Mouse (Mus musculus): ENCODE results near the gene Stk39.

Gene Stk39

GRCm38 (mm10) chr2:68471759-68472550 lies at the start of gene Stk39:
Gene Stk39, minus strand, starts transcription at chr2:68472268.
- peak; percentile 48 for DNase-seq (ENCODE audit: low read depth, low spot score)

DNA sequence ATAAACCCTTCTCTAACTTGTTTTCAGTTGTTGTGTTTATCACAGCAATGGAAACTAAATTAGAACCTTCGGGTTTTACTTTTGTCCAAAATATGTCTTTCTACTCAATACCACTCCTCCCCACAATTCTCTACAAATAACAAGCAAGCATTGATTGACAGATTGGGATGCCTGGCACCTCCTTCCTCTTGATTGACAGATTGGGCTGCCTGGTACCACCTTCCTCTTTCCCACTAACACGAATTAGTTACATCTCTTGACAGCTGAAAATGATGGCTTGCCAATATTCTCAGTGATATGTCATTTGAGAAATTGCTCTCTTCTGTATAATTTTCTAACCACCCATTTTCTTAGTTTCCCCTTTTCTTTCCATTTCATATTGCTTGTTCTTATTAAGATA lies 43.3 kb upstream of the Stk39 start:
- DNase-seq (ENCODE audit: low read depth, low spot score) = no peak

DNA sequence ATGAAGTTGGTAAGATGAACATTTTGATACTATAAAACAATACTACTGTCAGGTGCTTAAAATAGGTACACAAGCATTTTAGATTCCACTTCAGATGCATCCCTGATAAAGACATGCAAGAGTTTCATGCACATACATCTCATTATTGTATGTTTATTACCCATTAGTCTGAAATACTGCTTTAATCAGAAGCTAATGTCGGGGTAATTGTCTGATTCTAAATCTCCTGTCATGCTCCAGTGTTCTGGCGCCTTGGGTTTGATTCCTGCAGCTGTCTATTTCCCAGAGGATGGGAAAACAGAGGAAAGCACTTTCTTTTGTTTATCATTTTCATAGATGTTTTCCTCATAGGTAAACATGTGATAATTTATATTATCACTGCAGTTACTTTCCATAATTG lies 31.1 kb upstream of the Stk39 start:
- DNase-seq (ENCODE audit: low read depth, low spot score) = no peak

DNA sequence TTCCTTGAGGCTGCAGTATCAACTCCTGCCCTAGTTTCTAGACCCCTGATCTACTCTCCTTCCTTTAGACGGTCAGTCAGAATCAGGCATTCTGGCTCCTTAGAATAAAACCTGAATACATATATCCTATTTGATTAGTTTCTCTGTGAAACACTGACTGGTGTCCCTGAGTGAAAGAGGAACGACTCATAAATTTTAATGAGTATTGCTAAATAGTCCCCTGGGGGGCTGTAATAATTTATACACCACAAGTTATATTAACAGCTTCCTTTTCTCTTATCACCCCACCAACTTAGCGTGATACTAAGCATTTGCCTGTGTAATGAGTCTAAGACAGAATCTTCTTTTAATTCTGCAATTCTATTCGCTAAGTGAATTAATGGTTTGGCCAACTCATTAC lies 30.7 kb upstream of the Stk39 start:
- DNase-seq (ENCODE audit: low read depth, low spot score) = no peak

DNA sequence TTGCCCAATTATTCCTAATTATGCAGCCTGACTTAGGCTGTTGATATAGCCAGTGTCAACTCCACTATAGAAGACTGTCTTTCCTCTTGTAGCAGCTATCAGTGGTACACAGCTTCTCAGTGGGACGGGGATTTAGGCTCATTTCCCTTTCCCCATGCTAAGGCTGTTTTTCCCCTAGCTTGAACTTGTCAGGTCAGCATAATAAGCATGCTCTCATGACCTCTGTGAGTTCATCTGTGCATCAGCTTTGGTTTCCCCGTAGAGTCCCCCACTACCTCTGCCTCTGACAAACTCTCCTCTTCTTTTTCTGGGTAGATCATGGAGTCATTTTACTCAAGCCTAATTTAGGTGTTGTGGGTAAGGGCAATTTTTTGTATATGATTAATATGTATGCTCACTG lies 30.2 kb upstream of the Stk39 start:
- no peak for DNase-seq (ENCODE audit: low read depth, low spot score)

DNA sequence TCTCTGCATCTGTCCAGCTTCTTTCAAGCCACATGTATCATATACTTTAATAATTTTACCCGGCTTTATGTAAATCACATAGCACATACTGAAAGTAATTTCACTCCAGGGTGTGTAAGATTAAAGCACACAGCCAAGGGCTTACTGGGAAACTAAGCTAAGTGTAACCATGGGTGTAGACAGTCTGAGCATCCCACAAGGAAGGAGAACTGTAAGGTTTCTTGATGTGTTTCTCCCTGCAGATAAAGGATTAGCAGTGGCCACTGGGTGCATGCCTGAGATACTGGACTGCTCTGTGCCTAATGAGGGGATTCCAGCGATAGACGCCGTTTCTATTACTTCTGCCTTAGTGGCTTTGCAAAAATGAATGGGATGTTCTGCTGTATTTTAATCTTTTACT lies 14.2 kb upstream of the Stk39 start:
- DNase-seq (ENCODE audit: low read depth, low spot score) = no peak

- DNase-seq (ENCODE audit: low read depth, low spot score) = no peak
Observed at GRCm38 (mm10) chr2:68485141-68485540, 13.1 kb upstream of the Stk39 start.

DNA sequence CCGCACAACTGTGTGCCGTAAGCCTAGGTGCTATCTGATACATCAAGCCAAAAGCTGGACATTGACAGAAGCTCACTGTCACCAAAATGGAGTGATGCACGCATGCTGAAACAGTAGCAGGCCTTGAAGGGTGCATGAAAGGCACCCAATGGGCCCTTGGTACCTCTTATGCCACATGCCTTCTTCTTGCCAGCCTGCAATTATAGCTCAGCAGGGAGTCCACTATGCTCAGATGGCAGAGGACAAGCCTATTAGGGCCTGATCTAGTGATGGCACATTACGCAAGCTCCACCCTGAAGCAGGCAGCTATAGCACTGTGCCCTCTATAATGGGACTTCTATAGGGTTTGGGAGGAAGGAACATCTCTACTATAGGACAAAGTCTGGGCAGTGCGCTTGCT lies 10.8 kb upstream of the Stk39 start:
- no peak for DNase-seq (ENCODE audit: low read depth, low spot score)

DNA sequence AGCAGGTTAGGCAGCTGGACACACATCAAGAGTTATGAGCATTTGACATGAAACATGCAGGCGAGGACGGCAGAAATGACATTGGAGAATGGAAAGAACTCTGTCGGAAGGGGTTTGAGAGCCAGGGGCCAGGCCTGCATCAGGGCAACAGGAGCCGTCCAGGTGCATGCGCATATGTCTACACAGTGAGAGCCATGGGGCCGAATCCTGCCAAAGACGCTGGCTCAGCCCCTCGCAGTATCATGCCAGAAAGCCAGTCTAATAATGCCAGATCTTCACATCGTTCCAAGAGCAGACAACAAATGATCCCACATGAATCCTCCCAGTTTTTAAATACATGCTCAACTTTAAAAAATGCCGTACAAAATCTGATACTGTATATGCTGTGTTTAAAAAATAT lies 7.8 kb upstream of the Stk39 start:
- no peak for DNase-seq (ENCODE audit: low read depth, low spot score)

DNA sequence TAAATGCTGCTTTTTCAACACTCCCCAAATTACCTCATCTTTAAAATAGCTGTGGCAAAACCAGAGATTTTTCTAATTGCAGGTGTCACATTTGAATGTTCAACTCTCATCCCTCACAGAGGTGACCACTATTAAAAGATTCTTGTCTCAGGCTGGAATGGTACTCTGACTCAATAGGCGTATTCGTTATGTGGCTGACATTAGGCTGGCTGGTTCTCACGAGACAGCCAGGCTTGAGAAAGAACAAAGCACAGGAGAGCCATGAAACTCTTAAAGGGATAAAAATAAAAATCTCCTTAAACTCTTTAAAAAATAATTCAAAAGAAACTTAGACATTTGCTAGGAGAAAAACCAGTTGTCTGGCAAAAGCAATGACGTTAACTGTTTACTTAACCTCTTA lies 853 bp upstream of the Stk39 start:
- no peak for DNase-seq (ENCODE audit: low read depth, low spot score)

GRCm38 (mm10) chr2:68472551-68472910 lies 463 bp upstream of the Stk39 start:
- no peak for DNase-seq (ENCODE audit: low read depth, low spot score)

DNA sequence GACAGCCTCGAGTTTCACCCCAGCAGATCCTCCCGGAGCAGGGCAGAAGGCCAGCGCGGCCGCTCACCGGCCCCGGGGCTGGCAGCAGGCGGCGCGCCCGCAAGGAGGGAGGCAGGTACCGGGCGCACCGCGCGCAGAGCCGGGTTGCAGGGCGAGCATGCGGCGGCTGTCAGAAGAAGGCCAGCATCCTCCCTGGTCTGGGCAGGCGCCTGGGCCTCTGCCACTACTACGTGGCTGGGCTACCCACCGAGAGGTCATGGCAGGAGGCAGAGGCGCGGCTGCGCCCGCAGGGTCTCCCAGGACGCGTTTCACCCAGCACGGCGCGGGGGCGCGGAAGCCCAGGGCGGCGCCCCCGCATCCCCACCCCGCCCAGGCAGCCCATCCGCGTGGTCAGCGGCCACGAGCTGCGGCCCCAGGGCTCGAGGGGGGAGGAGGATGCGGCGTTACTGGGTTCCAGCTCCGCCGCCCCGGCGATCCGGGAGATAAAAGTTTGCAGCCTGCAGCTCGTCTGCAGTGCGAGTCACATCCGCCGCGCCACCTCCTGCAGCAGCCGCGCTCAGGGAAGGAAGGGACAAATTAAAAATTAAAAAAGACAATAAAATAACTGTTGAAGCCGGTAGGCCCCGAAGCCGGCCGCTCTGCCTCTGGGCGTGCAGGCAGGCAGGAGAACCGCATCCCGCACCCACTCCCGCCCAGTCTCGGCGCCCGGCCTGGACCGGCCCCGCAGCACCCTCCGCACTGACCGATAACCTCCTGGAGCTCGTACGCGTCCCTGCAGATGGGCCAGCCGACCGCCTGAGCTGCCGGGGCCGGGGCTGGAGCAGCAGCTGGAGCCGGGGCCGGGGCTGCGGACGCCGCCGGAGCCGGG lies 943 bp downstream of the Stk39 start:
- DNase-seq (ENCODE audit: low read depth, low spot score) = no peak

GRCm38 (mm10) chr2:68469491-68469890 lies 2.6 kb downstream of the Stk39 start:
- no peak for DNase-seq (ENCODE audit: low read depth, low spot score)

DNA sequence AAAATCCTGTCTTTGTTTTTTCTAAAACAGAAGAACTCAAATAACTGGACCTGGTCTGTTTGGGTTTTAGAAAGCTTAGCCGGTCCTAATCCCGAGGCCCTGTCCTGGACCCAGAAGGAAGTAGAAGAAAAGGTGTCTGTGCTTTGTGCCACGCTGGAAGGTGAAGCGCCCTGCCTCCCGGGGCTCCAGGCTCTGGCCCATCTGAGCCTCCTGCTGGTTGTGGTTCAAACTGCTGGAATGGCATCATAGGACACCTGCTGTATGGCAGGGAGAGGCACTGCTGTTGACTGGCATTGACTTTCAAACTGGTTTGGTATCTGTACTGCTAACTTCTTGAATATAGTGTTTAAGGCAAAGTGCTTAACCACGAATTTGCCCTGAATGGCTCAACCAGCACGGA lies 3.4 kb downstream of the Stk39 start:
- DNase-seq (ENCODE audit: low read depth, low spot score) = no peak

DNA sequence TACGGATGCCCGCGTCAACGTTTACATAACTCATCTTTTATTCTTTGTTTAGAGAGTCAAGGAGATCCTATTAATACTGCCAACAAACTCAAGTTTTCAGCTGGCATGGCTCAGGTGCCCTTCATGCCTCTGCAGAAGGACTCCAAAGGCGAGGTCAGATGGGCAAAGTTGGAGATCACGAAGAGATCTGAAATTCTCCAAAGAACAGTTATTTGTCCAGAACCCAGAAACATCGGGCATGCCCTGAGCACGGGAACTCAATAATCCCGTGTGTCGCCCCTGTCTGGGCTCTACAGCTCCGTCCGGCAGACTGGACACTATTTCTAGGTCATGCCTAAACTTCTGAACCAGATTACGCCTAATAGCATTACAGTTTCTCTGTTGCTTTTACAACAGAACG lies 3.8 kb downstream of the Stk39 start:
- DNase-seq (ENCODE audit: low read depth, low spot score) = no peak

DNA sequence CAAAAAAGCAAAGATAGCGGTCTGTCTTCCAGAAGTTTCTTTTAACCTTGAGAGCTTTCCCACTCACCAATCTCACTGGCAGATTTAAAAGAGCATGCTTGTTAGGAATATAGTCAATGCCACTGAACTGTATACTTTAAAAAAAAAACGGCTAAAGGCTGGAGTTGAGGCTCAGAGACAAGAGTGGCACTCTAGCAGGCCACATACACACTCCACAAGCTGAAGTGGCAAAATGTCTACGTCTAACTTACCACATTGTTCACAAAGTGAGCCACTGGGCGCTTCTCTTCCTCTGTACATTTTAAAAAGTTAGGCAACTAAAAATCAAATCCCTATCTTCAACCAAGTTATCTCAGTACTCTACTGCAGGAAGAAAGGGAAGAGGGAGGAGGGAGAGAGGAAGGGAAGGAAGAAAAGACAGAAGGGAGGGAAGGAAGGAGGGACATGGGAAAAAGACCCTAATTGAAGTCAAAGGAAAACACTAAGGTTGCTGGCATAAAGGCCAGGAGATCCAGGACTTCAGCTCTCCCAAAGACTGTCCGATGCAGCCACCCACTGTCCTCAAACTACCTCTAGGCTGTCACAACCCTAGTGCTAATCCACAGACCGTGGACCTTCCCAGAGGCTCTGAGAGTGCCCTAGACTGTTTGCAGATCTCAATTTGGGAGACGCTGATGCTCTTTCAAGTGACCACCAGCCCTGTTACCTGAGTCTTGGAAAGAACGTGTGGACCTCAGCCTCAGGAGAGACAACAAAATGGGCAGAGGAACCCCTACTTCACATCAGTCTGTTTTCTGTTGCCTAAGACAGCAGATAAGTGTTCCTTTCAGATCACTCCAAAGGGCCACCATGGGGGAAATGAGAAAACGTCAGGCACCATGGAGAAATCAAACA lies 4.7 kb downstream of the Stk39 start:
- no peak for DNase-seq (ENCODE audit: low read depth, low spot score)

- DNase-seq (ENCODE audit: low read depth, low spot score) = no peak
Observed at GRCm38 (mm10) chr2:68466124-68467070, 5.7 kb downstream of the Stk39 start.

DNA sequence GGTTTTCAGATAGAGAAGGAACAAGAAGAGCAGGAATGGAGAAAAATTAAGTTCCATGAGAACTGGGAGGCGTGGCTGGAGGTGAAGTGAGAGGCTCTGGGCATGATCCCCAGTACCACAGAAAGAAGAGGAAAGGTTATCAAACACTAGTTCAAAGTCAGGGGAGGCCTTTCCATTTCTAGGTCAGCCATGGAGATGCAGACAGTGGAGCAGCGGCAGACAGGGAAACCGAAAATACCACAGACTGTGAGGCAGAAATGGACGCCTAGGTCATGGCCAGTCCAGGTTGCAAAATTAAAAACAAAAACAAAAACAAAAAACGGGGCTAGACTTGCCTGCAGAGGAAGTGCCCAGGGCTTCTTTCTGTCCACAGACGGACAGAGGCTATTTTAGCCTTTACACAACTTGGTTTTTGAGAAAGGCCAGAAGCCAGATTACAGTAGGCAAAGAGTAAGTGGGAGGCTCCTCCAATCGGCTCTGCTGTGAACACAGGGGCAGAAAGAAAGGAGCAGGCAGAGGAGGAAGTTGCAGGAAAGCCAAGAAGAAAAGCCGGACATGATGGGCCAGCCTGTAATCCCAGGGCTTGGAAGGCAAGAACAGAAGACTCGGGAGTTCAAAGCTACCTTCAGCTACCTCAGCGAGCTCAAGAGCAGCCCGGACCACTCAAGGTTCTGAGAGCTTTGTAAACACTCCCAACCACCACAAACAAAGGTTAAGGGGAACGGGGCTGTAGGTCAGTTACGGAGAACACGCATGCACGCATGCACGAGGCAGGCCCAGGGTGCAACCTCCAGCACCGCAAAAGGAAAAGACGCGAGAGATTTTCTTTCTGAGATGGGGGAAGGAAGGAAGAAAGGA lies 6.6 kb downstream of the Stk39 start:
- no peak for DNase-seq (ENCODE audit: low read depth, low spot score)

- DNase-seq (ENCODE audit: low read depth, low spot score) = no peak
Observed at GRCm38 (mm10) chr2:68464456-68464855, 7.6 kb downstream of the Stk39 start.

DNA sequence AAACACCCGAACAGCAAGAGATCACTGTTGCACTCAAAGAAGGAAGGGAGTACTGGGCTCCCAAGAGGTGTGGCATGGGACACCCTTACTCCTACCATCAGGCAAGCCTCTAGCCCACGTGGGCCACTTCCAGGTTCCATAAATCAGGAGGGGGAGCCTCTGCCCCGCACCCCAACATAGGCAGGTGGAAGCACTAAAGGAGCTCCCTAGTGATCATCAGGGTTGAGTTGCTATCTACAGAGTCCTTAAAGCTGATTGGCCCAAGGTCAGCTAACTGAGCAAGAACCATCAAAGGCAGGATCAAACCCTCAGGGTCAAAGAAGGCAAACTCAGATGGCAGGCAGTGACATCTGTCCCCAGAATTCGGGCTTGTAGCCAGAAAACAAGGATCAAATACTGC lies 8.3 kb downstream of the Stk39 start:
- no peak for DNase-seq (ENCODE audit: low read depth, low spot score)
